Mouse (Mus musculus): ENCODE results near the gene Pde5a.

- TF ChIP-seq CTCF (IDR thresholded peaks at IDR 0.05; ENCODE audit: low read depth, low read length) (no peak), POLR2AphosphoS5 (IDR thresholded peaks at IDR 0.05; ENCODE audit: insufficient replicate concordance, low read depth, low read length) (no peak), GATA1 (IDR thresholded peaks at IDR 0.05; ENCODE audit: borderline replicate concordance, low read length) (no peak), TAL1 (conservative IDR thresholded peaks at IDR 0.05; ENCODE audit: low read depth, low read length) (no peak), GATA2 (IDR thresholded peaks at IDR 0.05; ENCODE audit: borderline replicate concordance, low read depth, low read length) (no peak)
These were observed 159.6 kb downstream of the Pde5a start for GRCm38 (mm10) chr3:122888371-122888819.
